Mouse (Mus musculus) lung, adult 18-20 months (tissue): Measurements from ENCODE around the gene Efna1.
A peak's percentile ranks its signal among the peaks of the same experiment; 100 is the strongest.

Experiments used
- DNase-seq, 2 experiments: peaks; one replicate each; pipeline ENCODE4 v3.0.0; 2022; ENCODE audit warnings: mixed read lengths in 2 of 2

The Efna1 gene

DNA sequence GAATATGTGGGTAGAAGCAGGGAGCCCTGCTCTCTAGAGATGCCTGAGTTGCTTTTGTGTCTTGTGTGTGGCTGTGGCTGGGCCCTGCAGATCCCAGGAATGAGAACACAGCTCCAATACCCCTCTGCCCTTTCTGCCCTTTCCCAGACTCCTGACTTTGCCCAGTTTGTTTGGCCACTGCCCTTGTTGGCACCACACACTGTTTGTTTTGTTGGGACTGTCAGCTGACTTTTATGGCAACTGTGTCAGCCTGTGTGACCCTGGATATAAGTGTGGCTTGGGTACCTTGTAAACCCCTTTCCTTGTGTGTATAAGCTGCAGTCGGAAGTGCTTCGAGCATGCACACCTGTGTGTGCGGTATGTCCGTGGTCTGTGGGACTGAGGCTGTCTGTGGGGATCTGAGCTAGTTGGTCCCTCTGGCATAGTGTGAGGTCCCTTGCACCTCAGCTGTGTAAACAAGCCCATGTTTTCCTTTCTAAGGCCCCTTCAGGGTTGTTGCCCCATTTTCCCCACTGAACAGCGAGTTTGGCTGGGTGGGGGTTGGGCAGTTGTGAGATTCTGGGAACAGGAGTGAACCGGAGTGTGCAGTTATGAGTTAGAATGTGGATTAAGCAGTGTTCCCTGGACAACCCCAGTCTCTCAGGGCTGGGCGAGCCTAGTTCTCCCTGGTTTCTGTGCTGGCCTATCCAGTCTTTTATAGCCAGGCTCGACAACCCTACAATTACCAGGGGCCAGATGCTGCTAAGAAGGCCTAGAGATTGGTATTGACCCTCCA lies 24.8 kb upstream of the Efna1 start:
- peak; percentile 42 to 55 for DNase-seq

DNA sequence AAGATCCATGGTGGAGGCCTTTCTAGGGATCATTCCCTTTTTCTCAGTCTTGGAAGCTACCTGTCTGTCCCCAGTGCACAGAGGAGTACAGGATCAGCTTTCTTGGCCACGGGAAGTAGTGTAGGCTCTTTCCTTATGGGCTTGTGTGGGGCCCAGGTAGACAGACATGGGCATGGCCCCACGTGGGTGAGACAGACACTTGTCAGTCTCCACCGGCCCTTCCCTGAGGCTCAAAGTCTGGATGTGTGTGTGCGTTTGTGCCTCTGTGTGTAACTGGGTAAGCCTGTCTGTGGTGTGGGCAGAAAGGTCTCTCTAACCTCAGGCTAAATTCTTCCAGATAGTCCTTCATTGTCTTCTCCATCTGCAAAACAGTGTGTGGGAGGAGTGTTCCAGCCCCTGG lies 24.2 kb upstream of the Efna1 start:
- no peak for DNase-seq

DNA sequence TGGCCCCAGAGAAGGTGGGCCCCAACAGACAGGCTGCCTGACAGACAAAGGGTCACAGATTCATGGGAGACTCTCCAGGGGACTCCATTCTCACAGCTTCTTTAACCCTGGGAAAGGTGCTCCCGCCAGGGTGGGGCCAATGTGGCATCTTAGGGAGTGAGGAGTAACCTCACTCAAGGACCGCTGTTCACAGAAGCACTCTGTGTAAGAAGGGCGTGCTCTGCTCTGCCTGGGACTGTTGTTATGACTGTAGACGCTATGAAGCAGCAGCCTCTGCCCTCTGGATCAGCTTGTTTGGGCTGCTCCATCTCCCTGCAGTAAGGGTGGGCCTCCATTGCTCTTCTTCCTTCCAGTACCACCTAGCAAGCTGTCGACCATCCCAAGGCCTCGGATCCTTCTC lies 23.5 kb upstream of the Efna1 start:
- DNase-seq, result peak in 1 of 2 experiments; percentile 45

DNA sequence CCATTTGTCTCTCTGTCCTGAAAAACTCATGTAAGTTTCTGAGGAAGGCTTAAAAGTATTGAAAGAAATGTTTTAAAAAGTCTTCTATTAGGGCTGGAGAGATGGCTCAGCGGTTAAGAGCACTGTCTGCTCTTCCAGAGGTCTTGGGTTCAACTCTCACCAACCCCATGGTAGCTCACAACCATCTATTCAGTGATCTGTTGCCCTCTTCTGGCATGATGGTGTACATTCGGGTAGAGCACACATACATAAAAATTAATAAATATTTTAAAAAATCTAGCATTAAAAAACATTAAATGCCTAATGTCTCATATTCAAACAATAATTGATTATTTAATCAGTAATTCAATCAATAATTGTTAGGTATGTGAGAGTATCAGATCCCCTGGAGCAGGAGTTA lies 19.6 kb upstream of the Efna1 start:
- DNase-seq, result no peak

DNA sequence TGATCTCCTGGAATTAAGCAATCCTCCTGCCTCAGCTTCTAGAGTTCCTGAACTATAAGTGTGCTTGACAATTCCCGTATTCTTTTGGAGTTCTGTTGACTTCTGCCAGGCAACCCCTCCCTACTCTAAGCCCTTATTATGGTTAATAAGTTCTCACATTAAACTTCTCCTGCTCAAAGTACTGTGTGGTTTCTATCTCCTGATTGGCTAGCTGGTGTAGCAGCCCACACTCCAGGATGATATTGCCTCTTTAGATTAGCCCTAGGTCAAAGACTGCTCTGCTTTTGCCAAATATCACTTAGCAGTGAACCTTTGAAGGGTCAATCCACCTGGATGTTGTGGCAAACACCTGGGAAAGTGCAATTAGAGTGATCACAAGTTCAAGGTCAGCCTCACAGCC lies 19.1 kb upstream of the Efna1 start:
- peak in 1 of 2 experiments; percentile 33 for DNase-seq

DNA sequence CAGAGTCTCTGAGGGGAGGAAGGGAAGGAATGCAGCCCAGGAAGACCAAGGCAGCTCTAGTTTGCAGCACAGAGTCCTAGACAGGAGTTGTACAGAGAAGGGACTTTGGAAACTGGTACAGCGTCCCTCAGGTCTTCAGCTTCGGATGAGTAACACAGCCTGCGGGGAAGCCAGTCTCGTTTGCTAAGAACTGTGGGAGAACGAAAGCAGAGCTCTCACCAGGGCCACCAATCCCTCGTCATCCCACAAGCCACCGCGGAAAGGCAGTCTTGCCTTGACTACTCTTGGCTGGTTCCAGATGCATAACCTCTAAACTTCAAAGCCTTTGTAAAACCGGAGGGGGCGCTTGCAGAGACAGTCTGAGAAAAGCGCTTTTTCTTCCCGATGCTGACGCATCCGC lies 18.6 kb upstream of the Efna1 start:
- DNase-seq, result peak in 1 of 2 experiments; percentile 25

DNA sequence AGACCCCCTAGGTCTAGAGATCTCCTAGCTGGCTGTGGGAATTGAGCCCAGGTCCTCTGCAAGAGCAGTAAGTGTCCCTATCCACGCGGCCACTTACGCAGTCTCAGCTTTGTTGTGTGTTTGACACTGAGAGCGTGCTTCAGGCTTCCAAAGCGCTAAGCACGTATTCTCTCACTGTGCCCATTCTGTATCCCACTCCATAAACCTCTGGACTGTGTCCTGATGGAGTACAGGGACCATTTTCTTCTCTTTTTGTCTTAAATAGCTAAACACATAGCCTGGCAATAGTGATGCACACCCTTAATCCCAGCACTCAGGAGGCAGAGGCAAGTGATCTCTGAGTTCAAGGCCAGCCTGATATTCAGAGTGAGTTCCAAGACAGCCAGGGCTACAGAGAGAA lies 18.0 kb upstream of the Efna1 start:
- DNase-seq, result no peak

DNA sequence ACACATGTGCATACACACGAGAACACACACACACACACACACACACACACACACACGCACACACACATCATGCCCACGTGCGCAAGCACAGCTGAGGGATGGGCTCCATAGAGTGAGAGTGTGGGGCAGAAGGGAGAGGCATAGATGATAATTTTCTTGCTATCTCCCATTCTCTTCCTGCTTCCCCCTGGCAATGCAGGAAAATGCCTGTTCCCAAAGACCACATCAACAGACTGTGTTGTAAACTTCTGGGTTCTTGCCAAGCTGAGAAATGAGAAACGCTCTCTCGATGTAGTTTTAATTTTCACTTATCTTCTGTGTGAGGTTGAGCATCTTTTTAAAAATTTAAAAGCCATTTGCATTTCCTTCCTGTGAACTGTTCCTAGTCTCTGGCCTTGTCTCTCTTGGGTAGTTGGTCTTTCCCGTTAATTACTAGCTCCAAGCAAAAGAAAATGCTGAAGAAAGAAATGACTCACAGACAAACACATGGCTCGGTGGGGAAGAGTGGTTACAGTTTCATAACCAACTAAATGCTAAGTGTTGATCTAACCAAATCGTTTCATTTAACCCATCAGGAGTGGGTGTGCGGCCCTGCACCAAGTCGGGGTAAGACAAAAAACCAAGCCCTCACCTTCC lies 15.9 kb upstream of the Efna1 start:
- peak in 1 of 2 experiments; percentile 23 for DNase-seq

DNA sequence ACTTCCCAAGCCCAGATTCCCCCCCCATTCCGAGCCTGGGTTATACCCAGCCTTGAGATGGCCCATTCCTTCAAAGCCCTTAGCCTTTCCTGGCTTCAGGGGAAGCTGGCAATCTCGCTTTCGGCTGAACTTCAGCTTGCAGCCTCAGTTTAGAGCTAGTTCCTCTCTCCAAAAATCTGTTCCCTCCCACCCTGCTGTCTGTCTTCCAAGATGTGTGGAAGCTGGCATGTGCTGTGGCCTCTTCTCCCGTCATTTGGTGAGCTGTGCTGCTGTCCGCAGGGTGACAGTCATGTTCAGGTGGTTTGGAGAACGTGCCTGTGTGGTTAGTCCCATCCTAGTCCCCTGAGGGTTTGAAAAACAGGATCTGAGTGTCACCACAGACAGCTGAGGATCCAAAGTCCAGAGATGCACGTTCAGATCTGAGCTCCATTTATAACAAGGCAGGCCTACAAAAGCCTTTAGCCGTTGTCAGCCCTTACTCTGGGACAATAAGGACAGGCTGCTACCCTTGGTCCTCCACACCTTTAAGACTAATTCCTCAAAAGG lies 14.8 kb upstream of the Efna1 start:
- no peak for DNase-seq

DNA sequence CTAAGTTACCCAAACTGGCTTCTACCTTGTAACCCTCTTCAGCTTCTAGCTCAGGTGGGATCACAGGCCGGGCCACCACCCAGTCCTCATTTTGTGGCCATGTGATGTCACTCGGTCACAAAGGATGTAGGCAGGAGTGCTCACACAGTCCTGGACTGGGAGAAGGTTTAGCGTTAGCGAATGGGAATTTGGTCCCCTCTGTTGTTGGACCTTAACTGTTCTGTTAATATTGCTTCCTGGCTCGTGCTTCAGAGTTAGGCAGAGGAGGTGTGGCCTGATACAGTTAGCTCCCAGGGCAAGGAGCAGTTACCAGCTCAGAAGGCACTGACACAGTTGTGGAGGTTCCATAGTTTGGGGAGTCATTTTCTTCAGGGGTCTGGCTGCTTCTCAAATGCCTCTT lies 13.3 kb upstream of the Efna1 start:
- no peak for DNase-seq

DNA sequence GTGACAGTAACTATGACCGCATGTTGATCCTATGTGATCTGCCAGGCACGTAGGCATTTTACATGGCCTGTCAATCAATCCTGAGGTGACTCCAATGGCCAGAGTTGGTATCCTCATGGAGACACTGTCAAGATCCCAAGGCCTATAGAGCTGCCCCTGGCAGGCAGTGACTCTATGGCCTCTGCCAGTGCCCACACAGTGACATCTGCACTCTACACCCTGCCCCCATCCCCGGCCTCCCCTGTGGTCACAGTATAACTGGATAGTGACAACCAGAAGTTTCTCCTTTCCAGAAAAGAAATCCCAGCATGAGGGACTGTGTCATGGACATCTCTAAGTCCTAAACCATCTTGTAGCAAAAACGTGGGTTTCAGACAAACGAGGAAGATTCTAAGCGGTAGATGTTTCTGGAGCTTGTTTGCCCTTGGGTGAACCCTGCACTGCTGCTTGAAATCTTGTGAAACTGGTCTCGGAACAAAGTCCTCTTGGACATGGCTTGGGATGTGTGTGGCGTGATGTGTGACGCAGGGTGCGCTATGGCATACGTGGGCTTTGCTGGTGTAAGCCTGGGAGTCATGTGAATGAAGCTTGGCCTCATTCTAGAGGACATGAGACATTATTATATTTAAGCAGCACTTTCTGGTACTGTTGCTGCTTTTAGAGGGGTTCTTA lies 12.4 kb upstream of the Efna1 start:
- DNase-seq, result peak; percentile 33 to 54

DNA sequence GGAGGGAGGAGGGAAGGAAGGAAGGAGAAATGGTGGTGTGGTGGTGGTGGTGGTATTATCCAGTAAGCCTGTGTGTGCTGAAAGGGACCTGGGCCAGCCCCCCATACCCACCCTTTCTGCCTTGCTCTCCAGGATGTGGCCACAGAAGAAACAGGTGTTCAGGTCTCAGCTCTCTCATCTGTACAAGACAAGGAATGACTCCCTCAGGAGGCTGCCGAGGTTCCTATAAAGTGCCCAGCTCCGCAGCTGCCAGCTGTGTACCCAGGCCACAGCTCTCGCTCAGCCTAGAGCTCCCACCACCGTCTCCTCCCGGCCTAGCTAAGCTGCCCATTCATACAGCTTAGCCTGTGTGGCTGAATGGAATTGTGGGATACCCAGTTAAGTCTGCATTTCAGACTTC lies 11.4 kb upstream of the Efna1 start:
- no peak for DNase-seq

DNA sequence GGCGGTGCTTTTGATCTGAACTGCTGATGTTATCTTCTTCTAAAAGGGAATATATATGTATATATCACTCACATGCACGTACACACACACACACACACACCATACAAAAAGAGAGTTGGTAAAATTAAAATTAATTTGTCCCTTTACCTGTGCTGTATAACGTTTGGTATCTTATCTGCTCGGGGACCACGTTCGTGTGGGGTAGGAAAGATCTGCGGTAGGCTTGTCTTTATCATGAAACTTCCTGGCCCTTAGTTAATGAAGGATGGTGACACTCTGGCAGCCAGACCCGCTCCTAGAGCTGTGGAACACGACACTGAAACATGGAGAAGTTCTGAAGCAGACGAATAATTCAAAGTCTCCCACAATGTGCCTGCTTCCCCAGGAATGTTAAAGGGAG lies 10.9 kb upstream of the Efna1 start:
- no peak for DNase-seq

DNA sequence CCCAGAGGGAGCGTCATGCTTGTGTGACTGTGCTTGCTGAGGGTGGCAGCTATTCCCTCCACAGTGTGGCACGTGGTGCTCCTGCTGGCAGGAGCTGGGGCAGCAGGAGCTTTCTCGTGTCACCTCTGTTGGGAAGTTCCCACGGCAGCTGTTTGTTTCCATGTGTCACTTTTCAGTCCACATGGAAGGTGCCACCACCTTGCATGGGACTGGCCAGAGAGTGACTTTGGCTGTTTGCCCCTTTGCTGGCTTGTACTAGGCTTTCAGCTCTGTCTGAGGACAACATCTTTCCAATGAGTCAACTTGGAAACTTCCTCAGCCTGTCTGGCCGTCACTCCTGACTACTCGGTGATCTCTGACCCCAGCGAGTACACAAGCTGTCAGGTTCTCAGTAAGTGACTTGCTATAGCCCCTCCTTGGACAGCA lies 7.6 kb upstream of the Efna1 start:
- peak in 1 of 2 experiments; percentile 20 for DNase-seq

DNA sequence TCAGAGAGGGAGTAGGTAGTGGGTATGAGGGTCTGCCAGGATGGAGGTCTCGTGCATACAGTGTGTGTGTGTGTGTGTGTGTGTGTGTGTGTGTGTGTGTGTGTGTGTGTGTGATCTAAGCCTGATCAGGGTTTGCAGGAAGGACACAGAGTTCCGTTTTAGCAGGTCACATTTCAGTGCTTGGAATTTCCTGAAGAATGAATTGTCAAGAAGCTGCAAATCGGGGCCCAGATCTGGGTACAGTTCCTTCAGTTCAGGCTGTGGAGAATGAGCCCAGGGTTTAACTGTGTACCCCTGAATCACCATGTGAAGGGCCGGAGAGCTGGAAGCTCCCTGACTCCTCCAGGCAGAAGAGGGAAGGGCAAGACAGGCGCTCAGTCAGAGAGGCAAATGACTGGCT lies 6.3 kb upstream of the Efna1 start:
- DNase-seq, result no peak

DNA sequence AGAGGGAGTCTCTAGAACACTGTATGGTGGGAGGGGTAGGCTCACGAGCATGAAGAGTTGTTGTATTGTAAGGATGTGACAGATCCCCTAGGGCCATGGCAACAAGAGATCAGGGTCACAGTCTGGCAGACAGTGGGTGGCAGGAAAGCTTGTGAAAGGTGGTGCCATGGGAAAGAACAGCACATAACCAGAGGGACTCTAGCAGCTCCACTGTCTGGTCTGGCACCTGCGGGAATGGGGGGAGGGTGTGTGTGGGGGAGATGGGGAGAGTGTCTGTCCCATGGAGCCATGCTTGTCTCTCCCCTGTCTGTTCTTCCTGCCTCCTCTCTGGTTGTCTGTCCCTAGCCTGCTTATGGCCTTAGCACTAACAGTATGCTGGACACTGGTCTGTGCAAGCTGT lies 4.6 kb upstream of the Efna1 start:
- DNase-seq, result no peak

DNA sequence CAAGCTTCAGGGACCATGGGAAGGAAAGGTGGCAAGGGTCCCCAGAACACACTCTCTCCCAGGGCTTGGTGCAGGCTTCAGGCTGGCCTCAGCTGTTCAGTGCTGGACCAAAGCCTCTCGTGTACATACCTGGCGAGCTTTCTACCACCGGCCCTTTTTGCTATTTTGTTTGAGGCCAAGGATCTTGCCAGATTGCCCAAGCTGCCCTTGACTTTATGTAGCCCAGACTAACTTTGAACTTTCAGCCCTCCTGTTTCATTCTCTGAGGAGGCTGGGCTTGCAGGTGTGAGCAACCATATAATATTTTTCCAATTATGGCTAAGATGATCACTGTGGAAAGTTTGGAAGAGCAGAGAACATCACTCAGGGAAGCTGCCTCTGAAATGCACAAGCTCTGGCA lies 3.3 kb upstream of the Efna1 start:
- no peak for DNase-seq

DNA sequence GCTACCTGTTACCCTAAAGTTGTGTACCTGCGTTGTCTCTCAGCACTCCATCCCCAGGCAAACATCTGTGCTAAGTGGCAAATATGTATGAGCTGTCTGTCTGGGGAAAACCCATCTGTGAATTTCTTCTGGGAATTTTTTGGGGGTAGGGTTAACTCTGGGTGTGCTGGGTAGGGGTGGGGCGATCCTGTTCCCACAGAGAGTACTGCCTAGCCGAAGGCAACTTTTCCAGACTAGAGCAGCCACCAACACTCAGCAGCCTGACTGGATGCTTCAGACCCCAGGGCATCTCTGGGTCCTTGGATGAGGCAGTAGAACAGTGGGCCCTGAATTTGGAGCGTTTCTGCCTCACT lies 1.3 kb upstream of the Efna1 start:
- no peak for DNase-seq

DNA sequence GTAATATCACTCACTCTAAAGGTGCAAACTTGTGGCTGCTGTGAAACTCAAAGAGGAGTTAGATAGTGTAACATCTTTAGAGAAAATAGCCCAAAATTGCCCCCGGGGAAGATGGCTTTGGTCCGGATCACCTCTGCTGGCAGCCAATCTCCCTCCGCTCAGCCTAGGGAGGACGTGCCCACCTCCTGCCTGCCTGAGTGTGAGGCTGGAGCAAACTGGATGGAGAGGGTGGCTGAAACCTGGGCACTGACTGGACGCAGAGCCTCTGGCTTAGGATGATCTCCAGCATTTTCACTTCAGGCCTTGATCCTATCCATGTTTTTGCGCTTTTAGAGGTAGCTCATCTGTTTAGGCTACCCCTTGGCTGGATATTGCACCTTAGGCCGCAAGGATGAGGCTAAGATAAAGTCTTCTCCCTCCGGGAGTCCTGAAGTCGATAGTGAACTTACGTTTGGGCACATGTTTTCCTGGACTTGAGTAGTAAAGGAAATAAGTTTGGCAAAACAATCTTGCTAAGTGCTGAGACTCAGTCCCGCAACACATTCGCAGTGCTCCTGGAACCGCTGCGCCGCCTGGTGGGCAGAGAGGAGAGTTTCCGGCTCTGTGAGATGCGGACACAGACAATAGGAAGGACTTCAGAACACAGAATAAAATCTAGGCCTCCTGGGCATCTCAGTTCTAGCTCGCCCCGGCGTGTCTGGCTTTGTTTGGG lies 793 bp upstream of the Efna1 start:
- DNase-seq, result peak; percentile 88 to 92

DNA sequence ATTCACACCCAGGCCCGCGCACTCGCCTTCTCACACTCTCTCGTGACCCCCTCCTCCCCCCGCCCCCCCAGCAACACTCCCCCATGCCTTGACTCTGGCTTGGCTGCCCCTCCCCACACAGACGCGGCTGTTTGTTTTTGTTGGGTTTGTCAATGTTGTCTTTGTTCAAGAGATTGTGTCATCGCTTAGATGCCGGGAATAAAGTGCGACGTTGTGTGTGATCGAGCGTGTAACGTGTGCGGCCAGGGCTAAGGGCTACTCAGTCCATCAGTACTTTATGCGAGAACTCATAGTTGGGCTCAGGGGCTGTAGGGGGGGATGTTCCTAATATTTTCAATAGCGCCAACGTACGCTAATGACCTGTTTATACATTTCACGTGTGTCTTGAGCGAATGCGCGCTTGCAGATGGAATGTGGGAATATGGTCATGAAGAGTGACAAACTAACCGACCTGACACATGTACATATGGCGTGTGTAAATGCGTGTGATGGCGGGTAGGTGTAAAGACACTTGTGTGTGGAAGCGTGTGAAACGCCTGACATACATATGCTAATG lies 814 bp downstream of the Efna1 start:
- peak; percentile 73 to 84 for DNase-seq

DNA sequence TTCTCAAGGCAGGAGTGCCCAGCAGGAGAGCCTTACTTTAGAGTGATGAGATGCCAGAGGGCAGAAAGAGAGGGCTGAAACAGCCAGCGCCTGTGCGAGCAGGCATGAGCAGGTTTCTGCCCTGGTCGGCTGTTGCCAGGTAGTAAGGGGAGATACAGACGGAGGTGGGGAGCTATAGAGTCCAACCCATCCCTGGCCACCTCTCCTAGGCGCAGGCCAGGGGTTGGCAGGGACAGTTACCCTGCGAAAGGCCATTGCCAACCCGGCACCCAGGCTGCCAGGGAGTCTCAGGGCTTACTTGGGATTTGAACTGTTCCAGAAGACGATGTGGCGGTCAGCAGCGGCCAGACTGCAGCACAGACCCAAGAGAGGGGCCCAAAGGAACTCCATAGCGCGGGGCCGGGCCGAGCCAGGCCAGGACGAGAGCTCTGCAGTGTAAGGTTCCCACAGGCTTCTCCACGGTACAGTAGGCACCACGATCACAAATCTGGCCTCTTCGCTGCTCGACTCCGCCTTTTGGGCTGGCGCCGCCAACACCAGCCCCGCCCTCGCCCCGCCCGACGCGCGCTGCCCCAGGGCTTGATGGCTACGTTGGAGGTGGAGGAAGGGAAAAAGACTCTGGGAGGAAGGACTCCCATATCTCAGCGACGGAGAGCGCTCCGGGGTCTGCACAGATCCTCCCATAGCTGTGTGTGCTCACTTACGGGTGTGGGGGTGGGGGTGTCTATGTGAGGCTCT lies 1.6 kb downstream of the Efna1 start:
- DNase-seq, result peak; percentile 92 to 94

DNA sequence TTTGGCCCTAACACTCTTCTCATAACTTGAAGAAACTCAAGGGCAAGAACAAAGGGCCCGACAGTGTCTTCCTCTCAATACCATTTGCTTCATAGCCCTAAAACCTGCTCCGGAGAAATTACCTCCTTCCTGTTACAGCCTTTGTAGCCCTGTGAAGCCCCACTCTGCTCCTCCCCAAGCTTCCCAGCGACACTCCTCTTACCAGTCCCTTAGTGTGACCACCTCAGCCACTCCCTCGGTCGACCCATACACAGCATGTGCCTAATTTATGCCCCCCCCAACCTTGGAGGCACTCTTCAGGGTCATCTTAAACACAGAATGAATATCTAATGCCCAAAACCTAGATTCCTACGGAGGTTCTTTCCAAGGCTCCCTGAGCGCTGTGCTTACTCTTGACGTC lies 2.3 kb downstream of the Efna1 start:
- DNase-seq, result no peak
